Mouse (Mus musculus) spleen, embryonic (tissue): Measurements from ENCODE around the gene Fcrlb.
"Not testable (repeated sequence)": the region's sequence is repeated elsewhere in the genome, so short reads cannot be mapped to it uniquely, and the experiment has no call there.

Source experiments
- CTCF ChIA-PET: fragments of 350-600 bp; sonication (Branson Sonifier 250); formaldehyde crosslinking; loops from one replicate; lab custom pipeline; 2022; lab: Charles Lee

Gene Fcrlb

DNA sequence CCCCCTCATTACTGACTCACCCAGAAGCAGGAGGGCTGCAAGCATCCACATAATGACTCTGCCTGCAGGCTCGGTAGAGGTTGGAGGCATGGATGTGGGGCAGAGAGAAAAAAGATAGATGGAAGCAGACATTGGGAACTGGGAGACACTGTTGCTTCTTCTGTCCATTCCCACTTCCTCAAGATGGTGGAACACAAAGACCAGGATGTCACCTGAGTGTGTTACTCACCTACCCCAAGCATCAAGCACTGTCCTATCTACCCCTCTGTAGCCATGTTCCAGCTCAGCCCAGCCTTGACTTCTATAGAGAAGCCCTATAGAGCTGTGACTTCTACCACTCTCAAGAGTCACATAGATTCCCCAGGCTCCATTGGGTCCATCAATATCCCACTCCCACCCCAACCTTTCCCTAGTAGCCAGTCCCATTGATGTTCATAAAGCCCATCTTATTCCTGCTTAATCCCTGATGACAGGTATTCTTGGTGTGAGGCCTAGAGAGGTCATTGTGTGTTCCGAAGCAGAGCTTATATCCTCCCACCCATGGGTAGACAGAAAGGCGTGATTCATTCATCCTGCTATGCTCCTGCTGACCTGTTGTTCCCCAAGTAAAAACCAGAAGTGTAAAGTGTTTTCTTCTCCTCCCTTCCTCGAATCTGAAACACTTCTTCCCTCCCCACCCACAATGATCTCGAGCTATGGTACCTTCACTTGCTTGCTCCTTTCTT, at the start of gene Fcrlb:
TSS of gene Fcrlb (minus strand) at position 51 of the 725 bp plus-strand sequence.
- CTCF ChIA-PET = interaction anchor here (0.7 kb wide), 1 partner anchor 496 kb away, joined by 3 read pairs; no protein-coding TSS in a partner anchor

DNA sequence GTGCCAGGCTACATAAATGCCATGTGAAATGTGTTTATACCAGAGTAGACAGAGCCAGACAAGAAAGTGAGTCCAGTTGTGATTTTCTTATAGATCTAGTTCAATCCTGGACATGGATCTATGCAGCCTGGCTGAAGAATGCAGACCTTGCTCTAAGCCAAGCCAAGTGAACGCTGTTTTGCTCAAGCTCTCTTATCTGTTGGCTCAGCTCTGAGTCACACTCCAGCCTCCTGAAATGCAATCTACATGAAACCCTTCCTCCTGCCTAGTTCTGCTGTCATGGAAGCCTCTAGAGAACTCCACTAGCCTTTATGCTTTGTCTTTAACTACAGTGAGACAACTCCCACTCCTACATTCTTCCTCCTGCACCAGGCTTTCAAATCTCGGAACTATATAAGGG, 49.6 kb upstream of the Fcrlb start:
- CTCF ChIA-PET = no interaction called here

DNA sequence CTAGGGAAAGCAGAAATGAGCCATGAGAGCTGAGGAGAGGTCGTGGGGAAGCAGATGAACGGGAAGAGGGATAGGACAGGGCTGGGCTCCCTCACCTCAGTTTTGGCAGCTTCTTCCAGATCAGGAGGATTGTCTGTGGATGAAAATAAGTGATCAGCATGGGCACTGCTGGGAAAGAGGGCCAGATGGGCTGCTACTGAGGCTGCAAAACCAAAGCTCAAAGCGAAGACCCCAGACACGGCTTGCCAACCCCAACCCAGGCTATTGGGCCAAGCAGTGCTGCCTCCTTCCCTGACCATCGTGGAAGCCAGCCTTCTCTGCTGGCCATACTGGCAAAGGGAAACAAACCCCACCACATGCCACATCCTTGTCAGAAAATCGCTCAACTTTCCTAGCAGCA, 48.4 kb upstream of the Fcrlb start:
- CTCF ChIA-PET = no interaction called here

DNA sequence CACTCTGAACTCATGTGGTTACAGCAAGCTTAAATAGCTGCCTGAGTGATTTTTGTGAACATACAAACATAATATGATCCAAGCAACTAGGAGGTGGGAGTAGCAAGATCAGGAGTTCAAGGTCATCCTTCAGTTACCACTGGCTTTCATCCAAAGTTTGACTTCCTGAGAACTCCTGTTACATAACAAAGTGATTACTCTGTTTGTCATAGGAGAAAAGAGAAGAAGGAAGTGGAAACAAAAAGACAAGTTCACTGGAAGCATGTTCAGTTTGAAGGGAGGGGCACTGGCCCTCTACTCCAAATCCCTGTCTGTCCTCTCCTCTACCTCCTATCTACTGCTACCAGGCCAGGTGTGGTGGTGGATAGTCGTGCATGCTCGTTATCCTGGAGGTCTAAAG, 47.0 kb upstream of the Fcrlb start:
- CTCF ChIA-PET = no interaction called here

DNA sequence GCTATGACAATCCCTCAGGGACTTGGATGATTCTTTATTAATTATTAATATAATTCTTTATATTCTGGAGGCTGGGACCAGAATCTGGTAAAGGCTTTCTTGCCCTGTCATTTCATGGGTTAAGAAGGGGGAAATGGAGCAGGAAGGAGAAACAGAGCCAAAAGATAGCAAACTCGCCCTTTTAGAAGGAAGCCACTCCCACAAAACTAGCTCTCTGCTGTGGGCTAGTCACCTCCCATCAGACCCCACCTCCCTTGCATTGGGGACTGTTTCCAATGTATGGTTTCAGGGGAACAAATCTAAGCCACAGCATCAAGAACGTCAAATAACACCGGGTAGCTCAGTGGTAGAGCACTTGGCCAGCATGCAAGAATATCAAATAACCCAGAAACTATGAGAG, 45.5 kb upstream of the Fcrlb start:
- CTCF ChIA-PET = no interaction called here

DNA sequence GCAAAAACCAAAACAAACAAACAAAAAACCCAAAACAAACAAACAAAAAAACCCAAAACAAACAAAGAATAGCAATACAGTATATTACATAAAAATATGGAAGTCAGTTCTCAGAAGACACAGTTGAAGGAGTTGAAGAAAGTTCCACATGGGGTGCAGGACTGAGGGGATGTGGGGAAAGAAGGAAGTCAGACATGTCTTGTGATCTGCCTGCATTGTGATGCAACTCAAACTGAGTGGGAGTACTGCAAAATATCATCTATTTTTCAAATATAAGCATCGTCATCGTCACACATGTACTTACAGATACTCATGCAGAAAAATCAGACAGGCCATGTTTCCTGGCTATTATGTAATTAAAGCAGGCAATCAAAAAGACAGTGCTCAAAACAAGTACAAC, 40.5 kb upstream of the Fcrlb start:
- CTCF ChIA-PET = no interaction called here

DNA sequence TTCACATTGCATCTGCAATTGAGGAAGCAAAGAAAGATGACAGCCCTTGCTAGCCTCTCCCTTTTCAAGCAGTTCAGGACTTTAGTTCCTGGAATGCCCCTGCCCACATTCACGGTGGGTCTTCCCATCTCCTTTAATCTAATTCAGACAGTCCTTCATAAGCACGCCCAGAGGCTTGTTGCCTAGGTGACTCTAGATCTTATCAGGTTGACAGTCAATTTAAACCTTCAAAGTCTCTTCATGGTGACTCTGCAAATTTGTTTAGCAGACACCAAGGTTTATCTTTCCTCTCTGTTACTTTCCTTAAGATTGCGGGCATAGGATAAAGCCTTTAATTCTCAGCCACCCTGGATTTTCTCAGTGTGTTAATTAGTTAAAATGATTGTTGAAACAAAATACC, 38.0 kb upstream of the Fcrlb start:
- CTCF ChIA-PET = interaction anchor here (0.6 kb wide), 1 partner anchor 10 kb away, joined by 4 read pairs; no protein-coding TSS in a partner anchor

DNA sequence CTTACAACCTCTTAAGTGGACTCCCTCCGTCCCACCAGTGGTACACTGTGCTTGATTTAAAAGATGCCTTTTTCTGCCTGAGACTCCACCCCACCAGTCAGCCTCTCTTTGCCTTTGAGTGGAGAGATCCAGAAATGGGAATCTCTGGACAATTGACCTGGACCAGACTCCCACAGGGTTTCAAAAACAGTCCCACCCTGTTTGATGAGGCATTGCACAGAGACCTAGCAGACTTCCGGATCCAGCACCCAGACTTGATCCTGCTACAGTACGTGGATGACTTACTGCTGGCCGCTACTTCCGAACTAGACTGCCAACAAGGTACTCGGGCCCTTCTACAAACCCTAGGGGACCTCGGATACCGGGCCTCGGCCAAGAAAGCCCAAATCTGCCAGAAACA, 32.2 kb upstream of the Fcrlb start:
- CTCF ChIA-PET = not testable (repeated sequence)

DNA sequence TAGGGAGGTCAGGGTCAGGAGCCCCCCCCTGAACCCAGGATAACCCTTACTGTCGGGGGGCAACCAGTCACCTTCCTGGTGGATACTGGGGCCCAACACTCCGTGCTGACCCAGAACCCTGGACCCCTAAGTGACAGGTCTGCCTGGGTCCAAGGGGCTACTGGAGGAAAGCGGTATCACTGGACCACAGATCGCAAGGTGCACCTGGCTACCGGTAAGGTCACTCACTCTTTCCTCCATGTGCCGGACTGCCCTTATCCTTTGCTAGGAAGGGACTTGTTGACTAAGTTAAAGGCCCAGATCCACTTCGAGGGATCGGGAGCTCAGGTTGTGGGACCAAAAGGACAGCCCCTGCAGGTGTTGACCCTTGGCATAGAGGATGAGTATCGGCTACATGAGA, 31.4 kb upstream of the Fcrlb start:
- CTCF ChIA-PET = not testable (repeated sequence)

DNA sequence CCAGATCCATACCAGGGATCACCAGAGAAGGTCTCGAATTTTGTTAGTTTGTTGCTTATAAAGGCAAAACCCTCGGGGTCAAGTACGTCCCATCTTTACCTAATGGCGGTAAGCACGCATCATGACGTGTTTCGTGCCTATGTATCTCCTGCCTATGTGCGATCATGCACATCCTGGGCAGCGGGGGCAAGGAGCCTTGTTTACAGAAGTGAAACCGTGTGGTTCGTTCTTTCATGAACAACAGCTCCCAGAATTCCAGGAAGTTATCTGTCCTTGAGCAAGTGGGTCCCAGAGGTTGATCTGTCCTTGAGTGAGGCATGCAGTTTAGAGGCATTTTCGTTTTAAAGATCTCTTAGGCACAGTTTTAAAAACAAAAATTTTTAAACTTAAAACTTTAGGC, 26.5 kb upstream of the Fcrlb start:
- CTCF ChIA-PET = interaction anchor here (2.0 kb wide), 1 partner anchor 12 kb away, joined by 19 read pairs; the partner anchor contains the start of gene Fcrla

DNA sequence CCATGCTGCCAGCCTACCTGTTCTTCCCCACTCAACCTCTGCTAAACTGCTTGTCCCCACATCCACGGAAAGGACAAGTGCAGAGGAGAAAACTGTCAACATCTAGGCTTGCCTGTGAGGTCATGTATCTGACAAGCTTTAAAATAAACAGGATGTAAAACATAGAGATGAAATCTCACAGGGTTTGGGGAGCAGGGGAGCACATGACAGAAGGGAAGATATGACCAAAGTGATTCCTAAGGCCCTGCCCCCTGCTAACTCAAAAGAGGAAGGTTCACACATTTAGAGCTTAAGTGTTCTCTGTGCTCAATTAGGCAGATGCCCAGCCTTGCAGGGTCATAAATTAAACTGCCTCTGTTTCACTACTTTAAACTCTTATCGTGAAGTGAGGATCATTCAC, 21.6 kb upstream of the Fcrlb start:
- CTCF ChIA-PET = no interaction called here

DNA sequence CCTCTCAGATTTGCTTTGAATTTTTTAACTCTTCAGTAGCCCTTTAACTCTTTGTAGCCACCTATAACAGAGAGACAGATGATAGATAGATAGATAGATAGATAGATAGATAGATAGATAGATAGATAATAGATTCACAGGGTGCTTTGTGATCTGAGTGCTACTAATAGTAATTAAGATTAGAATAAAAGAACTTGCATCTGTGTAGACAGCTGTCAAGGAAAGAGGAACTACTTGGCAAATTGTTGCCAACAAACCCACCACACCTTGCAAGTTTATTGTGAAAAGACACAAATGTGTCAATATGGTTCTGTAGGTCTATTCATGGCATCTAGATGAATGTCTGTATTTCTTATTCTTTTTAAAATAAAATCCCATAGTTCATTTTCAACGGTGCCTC, 21.2 kb upstream of the Fcrlb start:
- CTCF ChIA-PET = no interaction called here

DNA sequence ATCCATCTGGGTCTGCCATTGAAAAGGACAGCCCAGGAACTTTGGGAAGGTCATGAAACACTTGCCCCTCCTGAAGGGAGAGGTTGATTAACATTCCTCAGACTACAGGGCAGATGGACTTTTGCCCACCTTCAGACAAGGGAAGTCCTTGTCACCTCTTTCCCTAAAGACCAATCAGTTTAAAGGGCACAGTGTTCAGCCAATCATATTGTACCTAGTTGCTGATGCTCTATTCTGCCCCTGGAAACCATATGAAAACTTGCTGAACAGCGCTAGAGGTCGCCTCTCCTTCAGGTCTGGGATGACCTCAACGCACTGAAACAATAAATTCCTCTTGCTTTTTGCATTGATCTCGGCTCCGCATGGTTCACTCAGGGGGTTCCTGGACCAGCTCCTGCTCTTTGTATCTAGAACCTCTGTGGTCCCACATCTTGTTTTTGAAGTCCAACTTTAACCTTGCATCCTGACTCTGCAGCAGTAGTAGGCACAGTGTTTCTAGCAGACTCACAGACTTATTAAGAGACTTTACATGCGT, 20.7 kb upstream of the Fcrlb start:
- CTCF ChIA-PET = no interaction called here

DNA sequence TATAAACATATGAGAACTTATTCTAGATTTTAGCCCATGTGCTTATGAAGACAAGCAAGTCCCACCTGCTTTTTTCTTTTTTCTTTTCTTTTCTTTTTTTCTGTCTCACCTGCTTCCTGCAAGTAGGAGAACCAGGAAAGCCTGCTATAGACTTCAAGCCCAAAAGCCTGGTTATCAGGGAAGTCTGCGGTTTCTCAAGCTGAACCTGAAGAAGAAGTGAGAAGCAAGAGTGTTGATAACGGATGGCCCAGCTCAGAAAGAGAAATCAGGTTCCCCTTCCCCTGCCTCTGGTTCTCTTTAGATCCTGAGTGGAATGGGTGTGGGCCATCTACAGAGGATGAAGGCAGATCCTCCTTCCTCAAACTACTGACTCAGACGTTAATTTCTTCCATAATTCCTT, 19.3 kb upstream of the Fcrlb start:
- CTCF ChIA-PET = interaction anchor here (0.6 kb wide), 1 partner anchor 164 kb away, joined by 4 read pairs; no protein-coding TSS in a partner anchor

DNA sequence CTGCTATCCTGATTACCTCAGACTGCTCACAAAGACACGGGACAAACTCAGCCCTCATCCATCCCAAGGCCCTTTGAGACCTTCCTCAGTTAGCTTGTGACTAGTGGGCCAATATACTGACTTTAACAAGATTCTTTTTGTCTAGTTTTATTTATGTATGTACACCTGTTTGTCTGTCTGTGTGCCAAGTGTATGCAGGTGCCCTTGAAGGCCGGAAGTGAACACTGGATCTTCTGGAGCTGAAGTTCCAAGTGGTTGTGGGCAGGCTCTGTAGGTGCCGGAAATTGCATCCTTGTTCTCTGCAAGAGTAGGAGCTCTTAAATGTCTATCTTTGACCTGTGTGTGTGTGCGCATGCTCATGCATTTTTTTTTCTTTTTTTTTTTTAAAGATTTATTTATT, 16.5 kb upstream of the Fcrlb start:
- CTCF ChIA-PET = interaction anchor here (1.1 kb wide), 1 partner anchor 54 kb away, joined by 3 read pairs; no protein-coding TSS in a partner anchor

DNA sequence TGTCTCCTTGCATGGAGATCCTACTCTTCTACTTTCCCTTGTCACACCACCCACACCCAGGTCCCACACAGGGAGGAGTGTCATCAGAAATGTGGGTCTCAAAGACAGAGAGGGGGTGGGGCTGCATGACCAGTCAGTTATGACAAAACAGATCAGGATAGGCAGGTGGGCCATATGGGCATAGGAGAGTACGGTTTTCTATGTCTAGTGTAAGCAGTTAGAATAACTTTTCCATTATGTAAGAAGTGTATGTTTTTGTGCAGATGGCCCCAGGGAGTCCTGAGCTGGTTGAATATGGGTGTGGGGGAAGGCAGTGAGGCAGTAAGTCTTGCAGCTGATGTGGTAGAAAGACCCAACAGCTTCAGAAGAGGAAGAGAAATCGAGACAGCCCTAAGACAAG, 15.7 kb upstream of the Fcrlb start:
- CTCF ChIA-PET = interaction anchor here (1.1 to 3.5 kb wide), 2 partner anchors 11 to 55 kb away, joined by 3 to 19 read pairs; no protein-coding TSS in a partner anchor

DNA sequence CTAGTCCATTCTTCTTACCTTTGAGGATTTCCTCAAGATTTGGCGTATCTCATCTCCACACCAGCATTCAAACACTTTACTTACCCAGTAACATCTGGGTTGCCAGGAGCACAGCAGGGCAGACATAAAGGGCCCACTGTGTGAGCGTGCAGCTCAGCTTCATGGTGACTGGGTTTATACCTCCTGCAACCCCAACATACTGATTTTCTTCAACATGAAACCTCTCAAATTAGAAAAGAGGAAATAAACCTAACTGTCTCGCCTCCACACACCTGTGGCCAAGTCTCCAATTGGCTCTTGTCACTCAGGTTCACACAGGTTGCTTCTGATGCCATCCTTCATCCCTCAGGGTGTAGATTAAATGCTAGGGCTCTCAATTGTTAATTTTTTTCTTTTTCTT, 14.6 kb upstream of the Fcrlb start, which contains the start of gene Fcrla:
TSS of gene Fcrla (minus strand) at position 206 of the 400 bp plus-strand sequence.
- CTCF ChIA-PET = interaction anchor here (0.5 to 3.5 kb wide), 3 partner anchors 12 to 59 kb away, joined by 3 to 19 read pairs (median 4); no protein-coding TSS in a partner anchor

DNA sequence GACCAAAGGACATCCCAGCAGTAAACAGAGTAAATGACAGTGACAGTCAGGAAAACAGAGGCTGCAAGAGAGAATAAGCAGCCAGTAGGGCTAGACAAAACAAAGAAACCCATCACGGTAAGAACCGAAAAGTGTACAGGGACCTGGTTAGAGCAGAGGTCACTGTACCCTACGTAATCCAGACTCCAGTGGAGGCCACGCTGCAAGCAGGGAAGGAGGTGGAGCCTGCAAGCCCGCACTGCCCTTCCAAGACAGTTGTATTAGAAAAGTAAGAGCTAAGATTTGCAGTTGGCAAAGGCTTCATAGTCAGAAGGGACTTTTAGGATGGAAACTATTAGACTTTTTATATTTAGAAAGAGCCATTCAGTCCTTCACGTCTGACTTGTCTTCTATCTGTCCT, 14.2 kb upstream of the Fcrlb start:
- CTCF ChIA-PET = interaction anchor here (0.5 to 3.5 kb wide), 4 partner anchors 10 to 59 kb away, joined by 3 to 19 read pairs (median 4); no protein-coding TSS in a partner anchor

DNA sequence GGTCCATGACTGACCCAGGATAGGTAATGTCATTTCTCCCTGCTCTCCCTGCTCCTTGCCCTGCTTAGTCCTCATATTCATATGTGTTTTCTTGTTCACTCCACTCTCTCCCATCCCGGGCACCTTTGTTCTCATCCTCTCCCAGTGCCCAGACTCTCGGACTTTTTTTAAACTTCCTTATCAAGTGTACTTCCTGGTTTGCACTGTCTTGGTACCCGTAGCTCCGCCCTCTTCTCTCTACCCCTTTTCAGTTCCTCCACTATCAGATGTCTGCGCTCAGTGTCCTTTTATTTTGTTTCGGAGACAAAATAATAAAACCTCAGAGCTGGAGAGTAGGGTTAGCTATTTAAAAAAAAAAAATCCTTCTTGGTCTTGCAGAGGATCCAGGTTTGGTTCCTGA, 11.7 kb upstream of the Fcrlb start:
- CTCF ChIA-PET = interaction anchor here (0.9 kb wide), 1 partner anchor 14 kb away, joined by 3 read pairs; no protein-coding TSS in a partner anchor

DNA sequence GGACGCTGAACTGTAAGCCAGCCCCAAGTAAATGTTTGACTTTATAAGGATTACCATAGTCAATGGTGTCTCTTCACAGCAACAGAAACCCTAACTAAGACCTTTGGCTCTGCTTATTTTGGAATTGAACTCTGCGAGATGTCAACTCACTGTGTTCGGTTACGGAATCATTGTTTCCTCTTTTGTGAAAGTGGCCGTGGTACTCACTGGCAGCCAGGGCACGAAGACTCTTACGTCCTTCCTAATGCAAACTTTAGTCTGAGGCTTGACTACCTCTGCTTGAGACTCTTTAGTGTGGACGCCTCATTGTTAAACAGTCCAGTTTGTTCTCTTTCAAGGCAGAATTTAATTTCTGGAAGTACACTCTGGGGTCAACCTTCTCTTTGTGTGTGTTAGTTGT, 6.6 kb upstream of the Fcrlb start:
- CTCF ChIA-PET = interaction anchor here (0.6 kb wide), 1 partner anchor 66 kb away, joined by 3 read pairs; no protein-coding TSS in a partner anchor

DNA sequence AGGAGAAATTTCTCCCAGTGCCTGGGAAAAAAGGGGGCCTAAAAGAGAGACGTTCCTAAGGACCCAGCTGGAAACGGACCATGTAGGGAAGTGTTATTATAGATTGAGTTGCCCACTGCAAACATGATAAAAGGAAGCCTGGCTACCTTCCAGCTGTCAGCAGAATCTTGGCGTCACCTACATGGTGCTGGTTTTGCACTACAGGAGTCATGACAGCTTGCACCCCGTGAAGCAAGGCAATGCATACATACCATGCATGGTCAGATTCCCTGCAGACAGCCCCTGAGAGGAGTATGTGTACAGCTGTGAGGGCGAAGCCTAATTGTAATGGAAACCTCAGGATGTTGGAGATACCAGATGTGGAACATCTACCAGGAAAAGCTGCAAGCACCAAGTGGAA, 2.9 kb upstream of the Fcrlb start:
- CTCF ChIA-PET = interaction anchor here (0.6 to 0.9 kb wide), 3 partner anchors 25 to 62 kb away, joined by 3 to 4 read pairs (median 3); no protein-coding TSS in a partner anchor

DNA sequence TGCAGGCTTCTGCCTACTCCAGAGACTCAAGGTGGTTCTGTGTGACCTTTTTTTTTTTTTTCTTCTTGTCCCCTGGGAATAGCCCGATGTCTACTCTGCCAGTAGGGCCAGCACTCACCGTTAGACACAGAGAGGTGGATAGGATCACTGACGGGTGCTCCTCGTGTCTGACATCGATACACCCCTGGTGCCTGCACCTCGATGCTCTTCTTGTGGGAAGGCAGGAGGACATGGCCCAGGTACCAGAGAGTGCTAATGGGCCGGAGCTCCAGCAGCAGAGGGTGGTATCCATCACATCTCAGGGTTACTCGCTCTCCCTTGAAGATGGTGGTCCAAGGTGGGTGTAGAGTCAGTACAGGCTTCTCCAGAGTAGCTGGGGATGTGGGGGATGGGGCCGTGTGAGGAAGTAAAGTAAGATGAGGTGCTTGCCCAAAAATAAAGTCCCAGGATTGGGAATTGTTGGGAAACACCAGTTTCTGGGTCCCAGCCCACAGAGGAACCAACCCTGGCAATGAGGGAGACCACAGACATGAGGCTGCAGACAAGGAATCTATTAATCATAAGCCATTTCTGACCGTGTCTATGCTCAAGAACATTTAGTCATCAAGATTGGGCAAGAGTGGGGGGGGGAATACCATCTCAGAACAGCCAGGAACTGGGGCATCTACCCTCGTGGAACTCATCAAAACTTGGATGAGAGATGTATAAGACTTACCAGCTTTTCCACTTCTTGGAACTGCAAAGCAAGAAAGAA, 657 bp downstream of the Fcrlb start:
- CTCF ChIA-PET = no interaction called here
